Mouse (Mus musculus) embryo, embryonic 10.5 days (tissue): ENCODE data around the gene AC131692.1.

Experiments
- DNase-seq: peaks from one replicate; pipeline ENCODE4 v3.0.0-alpha.2; 2015; ENCODE audit warnings: low spot score

AC131692.1 gene

DNA sequence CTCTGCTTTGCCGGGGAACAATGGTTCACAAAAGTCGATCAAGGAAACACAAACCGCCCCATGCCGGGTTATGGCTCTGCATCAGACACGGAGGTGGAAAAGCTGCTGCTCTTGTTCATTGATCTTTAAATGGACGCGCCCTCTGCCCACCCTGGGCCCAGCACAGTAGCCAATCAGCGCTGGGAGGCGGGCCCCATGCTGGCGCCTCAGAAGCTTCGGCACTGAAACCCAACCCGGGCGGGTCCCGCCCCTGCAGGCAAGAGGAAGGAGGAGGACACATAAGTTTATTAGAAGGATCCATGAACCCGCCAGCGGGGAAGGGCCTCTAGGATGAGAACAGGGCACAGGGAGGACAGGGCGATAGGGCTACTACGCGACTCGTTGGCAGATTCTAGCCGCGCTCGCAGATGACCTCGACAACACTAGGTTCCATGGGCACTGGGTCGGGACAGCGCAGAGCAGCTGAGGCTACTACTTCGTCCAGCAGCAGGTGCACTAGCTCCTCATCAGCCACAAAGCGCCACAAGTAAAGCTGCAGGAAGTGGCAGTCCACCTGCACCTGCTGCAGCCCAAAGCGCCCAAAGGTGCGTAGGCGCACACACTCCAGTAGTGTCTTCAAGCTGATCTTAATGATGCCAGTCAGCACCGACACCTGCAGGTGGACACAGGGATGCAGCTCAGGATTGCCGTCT is 26.3 kb upstream of the AC131692.1 start, which contains the start of gene Tm7sf2:
Gene Tm7sf2 (minus strand): TSS at position 650 of the 692 bp plus-strand sequence.
- peak; percentile 95 for DNase-seq

DNA sequence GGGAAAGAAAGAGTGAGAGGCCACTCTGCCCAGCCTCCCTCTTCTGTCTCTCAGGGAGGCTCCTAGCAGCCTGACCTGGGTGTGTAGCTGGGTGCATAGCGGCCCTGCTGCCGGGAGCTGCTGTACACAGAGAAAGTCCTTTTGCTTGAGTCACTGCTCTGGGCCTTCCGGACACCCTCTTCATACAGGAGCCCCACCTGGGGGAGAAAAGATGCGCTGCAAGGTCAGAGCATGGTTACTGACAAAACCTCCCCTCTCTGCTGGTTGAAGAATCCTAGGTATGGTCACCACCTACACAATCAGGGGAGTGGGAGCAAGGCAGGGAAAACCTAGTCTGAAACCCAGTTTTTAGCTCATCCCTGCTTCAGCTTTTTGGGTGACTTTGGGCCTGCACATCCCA is 25.3 kb upstream of the AC131692.1 start:
- DNase-seq = no peak

DNA sequence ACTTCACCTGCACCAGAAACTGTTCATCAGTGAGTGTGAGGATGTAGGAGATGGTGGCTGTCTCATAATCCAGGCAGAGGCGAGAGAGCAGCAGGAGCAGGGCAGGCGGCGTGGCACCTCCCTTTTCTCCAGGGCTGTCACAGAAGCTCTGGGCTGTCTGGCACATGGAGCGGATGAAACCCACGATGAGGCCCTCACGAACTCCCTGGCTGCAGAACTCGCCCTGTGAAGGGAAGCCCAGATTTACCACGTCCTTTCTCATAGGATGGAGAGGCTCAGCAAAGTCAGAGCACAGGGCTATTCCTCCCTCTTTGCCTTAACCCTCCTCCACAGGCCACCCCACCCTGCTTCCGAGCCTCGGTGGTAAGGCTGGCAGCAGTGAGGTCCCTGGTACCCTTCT is 24.4 kb upstream of the AC131692.1 start:
- no peak for DNase-seq

DNA sequence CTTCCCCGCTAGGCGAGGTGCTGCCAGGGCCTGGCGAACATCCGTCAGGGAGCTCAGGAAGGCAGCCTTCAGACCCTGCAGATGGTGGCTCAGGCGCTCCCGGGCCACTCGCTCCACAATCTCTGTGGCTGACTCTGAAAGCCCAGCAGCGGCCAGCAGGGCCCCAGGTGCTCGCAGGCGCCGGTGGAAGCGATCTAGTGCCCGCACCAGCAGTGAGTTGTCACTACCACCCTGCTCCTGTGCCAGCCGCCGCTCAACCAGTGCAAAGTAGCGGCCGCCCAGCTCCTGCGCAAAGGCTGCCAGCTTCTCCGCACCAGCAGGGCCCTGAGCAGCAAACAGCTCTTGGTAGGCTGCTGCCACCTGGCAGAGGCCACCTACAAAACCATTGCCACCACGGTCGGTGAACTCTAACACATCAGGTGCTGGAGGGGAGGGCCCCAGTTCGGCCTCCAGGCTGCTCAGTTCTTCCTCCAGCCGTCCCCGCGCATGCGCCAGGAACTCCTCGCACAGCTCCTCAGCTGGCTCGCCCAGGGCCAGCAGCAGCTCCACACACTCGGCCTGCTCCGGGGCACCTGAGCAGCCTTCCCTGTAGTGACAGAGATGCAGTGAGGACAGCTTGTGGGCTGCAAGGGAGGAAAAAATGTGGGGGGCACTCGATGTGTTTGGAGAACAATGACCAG is 23.5 kb upstream of the AC131692.1 start:
- no peak for DNase-seq

DNA sequence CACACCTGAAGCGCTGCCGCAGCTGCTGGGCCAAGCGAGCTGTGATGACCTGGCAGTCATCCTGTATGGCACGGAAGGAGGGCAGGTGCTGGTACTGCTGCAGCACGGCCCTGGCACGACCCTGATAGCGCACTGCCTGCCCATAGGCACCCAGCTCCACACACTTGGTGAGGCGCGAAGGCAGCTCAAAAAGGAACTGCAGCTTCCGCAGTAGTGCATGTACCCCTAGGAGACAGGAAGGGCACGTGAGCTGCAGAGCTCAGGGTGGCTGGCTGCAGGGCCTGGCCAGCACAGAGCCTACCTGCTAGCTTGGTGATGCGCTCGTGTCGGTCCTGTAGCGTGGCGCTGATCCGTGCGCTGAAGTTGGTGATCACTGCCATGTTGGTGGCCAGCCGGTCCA is 23.0 kb upstream of the AC131692.1 start:
- DNase-seq = no peak

DNA sequence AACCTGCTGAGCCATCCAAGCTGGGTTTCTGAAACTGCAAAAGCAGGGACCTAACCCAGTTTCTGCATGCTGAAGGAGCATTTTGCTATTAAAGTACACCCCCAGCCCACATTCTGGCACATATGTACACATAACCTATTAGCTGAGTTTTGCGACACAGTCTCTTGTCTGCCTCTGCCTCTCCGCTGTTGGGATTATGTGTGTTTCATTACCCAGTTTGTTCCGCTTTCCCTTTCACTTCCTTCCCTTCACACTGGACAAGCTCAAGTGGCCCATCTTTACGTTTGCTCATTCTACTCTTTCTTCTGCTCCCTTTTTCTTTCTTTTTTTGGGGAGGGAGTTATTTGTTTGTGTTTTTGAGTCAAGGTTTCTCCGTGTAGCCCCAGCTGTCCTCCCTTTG is 20.3 kb upstream of the AC131692.1 start:
- no peak for DNase-seq

DNA sequence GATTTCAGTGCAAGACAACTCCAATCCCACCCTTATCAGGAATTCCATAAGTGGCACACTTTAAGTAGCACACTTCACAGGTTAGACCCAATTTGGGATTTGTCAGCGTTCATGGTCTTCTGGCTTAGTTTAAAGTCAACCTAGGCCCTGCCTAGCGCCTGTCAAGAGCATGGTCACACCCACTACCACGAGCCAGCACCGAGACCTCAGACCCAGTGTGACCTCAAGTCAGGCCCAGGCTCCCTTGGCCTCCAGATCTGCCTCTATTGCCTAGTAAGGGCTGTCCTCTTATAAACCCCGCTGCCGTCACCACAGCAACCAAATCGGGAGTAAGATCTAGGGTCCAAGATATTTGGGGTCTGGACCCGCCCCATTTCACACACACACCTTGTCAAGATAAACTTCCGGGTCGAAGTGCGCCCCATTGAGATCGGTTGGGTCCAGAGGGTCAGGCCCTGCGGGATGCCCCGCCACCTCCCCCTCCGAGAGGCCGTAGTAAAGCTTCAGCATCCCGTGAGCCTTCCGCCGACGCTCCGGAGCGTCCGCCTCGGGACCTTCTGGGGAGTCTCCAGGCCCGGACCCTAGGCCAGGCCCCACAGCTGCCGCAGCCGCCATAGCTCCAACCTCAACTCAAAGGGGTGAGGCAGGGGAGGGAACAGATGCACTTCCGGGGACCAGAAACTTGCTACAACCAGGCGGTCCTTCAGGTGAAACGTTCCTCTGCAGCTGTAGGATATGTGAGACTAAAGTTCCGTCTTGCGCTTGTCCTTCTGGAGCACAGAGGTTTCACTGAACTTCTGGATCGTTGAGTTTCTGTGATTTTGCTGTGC is 17.4 kb upstream of the AC131692.1 start, which contains the start of gene Vps51:
Gene Vps51 (minus strand): TSS at position 668 of the 830 bp plus-strand sequence.
- DNase-seq = peak; percentile 97

DNA sequence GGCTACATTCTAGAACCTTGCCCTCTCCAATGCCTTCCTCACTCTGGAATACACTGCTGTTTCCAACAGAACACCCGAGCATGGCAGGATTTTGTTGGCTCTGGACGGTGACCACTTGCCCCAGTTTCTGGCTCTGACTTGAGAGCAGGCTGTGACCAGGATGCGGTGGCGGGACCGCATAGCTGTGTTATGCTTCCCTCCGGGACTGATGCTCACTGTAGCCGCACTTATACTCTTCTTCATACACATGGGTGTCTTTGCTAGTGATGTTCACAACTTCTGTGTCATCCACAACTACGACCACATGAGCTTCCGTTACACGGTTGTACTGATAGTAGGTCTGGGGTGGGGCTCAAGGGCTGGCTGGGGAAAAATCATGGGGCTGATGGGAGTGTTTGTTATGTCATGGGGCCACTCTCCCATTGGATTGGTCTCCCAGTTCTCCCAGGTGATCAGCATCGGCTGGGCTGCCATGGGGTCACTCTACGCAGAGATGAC is 14.2 kb upstream of the AC131692.1 start, which contains the start of gene Tmem262:
Gene Tmem262 (plus strand): TSS at position 51 of the 498 bp plus-strand sequence.
- DNase-seq = no peak

DNA sequence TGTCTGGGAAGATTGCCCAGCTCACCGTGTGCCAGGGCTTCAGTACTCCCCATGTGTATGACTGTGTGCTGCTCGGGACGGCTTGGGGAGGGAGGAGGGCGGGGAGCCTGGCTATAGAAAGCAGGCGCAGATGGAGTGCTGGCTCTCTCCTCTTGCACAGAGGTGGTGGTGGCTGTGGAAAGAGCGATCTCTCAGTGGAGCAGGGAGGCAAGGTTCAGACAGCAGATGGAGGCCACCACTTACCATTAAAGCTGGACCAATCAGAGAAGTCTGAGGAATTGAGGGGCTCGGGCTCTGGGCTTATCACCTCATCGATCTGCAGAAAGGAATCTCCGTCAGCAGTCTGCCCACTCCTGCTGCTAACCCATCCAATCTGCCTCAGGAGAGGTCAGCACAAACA is 12.1 kb upstream of the AC131692.1 start, which contains the start of gene Gm28374:
Gene Gm28374 (minus strand): TSS at position 101 of the 400 bp plus-strand sequence.
- no peak for DNase-seq

DNA sequence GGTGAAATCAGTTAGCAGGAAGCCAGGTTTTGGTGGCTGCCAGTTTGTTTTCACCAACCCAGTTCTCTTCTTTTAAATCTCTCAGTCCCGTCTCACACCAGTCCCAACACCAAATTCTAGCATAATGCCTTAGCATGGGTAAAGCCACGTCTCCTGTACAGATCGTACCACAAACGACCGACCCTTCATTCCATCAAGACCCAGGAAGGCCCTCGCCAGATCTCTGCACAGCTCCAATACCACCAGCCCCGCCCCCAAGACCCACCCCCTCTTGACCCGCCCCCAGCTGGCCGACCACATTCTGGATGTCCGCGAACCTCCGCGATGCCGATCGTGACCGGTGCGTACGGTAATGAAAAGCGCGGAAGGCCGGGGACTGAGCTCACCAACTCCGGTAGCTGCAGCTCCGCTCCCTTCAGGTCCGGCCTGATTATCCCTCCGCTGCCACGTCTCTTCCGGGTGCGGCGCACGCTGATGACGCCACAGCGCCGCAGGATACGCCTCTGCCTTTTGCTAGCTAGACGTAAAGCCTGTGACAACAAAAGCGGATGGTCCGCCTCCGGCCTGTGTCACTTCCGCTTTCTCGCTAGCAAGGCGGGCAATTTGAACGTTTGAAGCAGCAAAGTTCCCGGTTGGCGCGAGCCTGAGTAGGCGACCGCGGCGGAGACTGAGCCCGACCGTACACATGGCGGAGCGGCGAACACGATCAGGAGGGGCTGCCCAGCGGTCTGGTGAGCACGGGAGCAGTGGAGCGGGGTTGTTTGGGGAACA is 9.6 kb upstream of the AC131692.1 start, which contains the start of the genes Zfpl1 and Cdca5:
Gene Zfpl1 (minus strand): TSS at position 479 of the 771 bp plus-strand sequence.
Gene Cdca5 (plus strand): TSS at position 506 of the 771 bp plus-strand sequence.
- DNase-seq = peak; percentile 99

DNA sequence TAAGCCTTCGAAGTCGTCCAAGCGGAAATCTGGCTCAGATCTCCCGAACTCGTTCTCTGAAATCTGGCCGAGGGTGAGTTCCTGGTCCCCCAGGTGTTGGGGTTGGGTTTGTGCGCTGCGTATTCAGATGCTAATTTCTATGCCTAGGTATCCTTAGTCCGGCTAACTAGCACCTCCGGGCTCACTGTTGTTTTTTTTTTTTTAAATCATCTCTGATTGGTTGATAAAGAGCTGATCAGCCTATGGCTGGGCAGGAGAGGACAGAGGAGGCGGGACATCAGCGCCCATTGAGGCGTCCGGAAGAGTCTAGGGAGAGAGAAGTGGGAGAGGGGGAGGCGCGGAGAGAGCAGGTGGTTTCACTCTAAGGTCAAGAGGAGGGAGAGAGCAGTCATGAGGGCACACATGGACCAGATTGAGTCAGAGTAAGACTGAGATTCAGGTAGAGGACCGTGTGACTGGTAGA is 8.8 kb upstream of the AC131692.1 start:
- DNase-seq = peak; percentile 87

DNA sequence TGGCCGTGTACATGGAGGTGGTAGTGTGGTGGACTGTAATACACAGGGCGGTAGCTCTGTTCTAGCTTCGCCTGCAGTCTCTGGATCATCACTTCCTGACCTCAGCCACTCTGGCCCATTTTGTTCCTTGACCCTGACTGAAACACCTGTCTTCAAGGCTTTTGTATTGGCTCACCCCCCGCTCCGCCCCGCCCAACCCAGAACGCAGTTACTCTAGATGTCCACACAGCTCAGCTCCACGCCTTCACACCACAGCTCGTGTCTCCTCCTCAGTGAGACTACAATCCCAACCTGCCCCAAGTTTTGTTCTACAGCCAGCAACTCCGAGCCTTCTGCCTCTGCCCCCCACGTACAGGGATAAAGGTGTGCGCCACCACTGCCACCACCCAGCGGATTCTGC is 5.4 kb upstream of the AC131692.1 start:
- DNase-seq = no peak

DNA sequence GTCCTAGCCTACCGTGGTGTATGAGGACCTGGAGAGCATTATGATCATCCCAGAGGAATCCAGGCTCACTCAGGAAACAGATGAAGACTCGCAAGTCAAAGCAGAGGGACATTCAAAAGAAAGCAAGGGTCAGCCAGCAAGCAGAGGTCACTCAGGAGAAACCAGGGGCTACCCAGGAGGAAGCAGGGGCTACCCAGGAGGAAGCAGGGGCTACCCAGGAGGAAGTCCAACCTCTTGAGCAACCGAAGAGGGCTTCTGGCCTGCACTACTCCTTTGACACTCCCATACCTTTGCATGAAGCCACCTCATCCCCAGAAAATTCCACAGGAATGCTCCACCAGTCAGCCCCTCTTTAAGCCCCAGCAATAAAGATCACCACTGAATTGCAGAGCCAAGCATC is 3.6 kb downstream of the AC131692.1 start:
- no peak for DNase-seq

DNA sequence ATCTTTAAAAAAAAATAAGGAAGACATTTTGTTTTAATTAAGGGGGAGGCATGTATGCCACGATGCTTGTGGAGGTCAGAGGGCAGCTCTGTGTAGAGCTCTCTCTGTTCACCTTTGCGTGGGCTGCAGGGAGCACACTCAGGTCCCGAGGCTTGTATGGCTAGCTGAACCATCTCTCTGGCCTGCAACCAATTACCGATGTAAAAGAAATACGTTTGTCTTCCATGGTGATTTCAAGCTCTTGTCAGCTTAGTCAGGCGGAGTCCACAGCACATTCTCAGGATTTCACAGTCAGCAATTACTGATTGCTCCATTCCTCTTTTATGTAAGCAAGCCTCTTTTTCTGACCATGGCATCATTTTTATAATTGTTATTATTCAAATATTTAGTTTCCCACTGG is 7.0 kb downstream of the AC131692.1 start:
- DNase-seq = peak; percentile 29

DNA sequence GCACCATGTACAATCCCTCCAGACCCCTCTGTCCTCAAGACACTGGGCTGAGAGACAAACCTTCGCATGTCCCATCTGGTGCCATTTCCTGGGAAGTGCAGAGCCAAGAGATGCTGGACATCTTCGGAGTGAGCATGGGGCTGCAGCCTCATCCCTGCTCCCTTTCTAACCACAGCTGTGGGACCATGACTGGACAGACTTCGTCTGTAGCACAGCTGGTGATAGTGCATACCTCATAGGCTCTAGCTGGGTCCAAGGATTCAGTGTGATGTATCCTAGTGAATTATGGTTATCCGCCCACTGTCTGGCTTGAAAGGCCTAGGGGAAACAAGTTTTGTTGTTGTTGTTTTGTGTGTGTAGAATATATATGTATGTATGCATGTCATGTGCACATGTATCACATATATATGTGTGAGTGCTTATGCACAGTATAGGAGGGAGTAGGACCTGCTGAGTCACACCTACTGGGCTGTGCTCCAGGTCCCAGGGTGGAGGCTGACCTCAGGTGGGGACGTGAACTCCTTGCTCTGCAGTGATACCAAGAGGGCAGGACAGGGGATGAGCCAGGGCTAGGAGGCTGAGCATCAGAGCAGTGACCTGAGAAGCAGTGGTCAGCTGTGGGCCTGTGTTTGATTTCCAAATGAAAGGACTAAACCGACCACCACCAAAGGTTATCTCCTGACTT is 8.1 kb downstream of the AC131692.1 start:
- DNase-seq = no peak

DNA sequence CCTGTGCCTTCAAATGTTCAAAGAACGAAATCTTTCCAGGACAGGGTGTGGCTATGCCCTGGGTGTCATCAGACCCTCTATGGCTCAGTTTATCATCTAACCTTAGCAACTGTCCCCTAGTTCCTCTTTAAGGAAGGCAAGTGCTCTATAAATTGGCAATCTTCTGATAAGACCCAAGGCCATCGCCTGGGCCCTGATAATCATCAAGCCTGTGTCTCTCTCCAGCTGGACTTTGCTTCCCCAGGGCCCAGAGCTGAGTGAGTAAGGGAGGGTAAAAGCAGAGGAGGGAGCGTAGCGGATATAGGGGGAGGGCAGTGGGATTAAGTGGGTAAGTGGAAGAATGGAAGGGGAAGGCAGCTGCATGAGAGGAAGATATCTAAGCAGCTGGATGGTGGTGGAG is 10.3 kb downstream of the AC131692.1 start:
- DNase-seq = no peak

DNA sequence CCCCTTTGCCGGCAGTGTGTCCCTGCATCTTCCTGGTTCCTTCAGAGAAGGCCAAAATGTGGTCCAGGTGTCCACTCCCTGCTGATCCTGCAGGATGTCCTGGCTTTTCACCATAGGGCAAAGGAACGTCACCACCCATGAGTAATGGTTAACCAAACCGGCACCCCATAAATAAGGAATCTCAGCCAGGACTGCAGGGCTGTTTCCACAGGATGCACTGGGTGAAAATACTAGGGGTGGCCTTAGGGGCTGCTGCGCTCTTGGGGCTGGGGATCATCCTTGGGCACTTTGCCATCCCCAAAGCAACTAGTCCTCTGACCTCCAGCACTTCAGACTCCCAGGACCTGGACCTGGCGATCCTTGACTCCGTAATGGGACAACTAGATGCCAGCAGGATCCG is 11.4 kb downstream of the AC131692.1 start, which contains the start of gene Naaladl1:
Gene Naaladl1 (plus strand): TSS at position 197 of the 400 bp plus-strand sequence.
- no peak for DNase-seq

DNA sequence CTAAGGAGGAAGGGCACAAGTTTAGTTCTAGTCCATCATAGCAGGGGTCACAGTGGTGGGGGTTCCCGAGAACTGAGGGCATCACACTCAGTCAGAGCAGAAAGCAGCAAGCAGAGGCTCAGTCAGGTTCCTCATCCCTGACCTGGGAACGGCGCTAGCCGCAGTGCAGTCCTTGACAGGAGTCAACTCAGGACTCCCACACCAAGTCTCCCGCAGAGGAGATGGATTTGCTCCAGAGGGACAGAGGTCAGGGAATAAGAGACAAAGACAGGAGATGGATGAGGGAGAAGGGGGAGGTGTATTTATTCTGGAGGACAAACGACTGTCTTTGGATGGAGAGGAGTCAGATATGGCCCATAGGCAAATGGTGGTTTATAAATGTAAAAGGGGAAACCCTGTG is 18.9 kb downstream of the AC131692.1 start:
- DNase-seq = no peak

DNA sequence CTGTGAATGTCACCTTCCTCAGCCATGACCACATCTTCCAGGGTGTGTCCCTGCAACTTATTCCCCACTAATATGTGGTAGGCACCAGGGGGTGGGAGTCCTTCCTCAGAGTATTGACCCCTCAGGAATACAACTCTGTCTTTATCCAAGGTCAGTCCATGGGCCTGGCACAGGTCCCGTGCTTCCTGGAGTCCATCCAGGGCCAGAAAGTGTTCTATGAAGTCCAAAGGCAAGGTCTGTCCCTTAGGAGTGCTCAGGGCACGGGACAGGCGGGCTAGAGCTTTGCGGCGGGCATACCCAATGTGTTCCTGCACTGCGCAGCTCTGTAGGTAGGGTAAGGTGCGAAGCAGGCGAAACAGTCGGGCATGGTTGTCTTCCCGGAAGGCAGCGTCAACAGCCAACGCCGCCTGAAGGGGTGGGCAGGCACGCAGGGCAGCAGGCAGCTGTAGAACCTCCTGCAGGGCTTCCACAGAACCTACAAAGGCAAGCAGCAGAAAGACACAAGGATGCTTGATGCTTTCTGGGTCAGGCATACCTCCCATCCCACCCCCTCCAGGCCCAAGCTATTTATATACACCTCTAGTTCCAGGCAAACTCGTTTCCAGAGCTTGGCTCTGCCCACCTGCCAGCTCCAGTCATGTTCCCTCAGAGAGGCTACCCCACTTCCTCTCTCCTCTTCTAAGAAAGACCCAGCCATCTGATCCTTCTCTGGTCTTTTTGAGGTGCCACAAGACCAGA is 22.1 kb downstream of the AC131692.1 start:
- DNase-seq = no peak
